Mouse (Mus musculus): Measurements from ENCODE around the gene Lrrc42. TPM values are rescaled to one million over a fixed set of nuclear protein-coding genes. Genes with fewer than 3 reads are reported as not detected.

Lrrc42 gene
- total RNA-seq, 4 experiments from 2014 or later: 22.6 to 33.0 (median 28.7) TPM

DNA sequence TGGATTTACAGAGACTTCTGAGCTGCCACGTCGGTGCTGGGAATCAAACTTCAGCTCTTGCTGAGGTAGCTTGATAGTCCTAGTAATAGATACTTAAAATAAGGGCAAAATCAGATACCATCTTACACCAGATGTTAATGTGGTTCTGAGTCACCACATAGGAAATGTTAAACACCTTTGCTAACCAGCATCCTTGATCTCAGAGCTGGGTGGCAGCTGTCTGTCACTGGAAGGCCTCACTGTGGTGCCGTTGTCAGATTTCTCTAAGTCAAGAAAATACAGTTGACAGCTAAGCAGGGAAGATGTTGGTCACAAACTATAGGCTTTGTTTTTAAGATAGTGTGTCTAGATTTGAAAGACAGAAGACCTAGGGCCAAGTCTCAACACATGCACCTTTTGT lies 51.6 kb downstream of the Lrrc42 start:
- DNase-seq (ENCODE audit: low spot score in 2 of 2): no peak

DNA sequence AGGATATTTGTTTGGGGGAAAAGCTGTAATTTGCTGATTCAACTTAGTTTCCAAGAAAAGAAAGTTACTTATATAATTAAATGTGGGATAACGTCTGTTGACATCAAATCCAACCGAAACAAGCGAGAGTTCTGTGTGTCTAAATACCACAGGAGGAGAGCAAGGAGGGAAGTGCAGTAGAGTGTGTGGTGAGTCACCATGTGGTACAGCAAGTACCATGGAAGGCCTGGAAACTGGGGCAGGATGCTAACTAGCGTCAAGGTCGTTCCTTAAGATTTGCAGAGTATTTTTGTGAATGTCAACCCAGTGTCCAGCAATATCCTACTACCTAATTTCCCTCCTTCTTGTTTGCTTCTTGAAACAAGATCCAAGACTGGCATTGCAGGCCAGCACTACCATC lies 55.3 kb downstream of the Lrrc42 start:
- no peak for DNase-seq (ENCODE audit: low spot score in 2 of 2)

DNA sequence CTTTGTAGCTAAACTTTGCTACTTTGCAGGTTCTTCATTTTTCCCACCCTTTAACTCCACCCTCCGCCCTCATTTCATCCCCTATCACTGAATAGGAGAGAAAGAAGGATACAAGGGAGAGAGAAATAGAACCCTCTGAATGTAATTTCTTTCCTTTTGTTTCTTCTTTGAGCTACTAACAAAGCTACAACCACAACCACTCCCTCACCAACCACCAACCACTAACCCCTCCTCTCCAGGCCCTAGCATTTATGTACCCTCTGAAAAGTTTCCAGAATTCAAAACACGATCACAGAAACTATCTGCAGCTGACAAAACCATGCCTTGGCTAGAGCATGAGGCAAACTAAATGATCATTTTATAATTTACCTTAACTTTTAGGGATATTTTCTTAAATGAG lies 56.9 kb downstream of the Lrrc42 start:
- DNase-seq (ENCODE audit: low spot score in 2 of 2): no peak

DNA sequence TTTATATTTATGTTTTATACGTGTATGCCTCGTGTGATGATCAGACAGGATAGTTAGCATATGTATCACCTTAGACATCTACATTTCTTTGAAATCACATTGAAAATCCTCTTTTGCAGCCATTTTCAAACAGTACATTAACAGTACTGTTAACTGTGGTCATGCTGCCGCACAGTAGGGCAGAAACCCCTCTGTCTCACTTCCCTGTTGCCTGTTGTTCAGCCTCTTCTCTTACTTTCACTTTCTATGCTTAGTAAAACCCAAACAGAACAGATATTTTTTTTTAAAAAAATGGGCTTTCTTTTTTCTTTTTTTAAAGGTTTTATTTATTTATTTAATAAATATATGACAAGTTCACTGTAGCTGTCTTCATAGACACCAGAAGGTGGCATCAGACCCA lies 59.5 kb downstream of the Lrrc42 start:
- no peak for DNase-seq (ENCODE audit: low spot score in 2 of 2)

DNA sequence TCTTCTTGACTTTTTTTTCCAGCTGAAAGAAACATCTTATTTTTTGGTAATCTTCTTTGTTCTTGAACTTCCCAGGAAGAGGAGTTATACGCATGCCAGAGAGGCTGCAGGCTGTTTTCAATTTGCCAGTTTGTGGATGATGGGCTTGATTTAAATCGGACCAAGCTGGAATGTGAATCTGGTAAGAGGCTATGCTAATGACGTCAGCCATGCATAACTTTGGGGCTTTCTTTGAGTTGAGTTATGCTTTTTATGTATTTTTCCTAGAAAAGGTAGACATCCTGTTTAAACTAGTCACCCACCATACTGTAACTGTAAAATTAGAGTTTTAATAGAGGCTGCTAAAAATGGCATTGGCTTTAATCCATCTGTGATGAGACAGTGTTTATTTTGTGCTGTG lies 67.6 kb downstream of the Lrrc42 start:
- no peak for DNase-seq (ENCODE audit: low spot score in 2 of 2)

Other genes with a start within 250 kb of the Lrrc42 start
- gene Mrpl37, start 186.7 kb downstream of the Lrrc42 start, total RNA-seq (2022): 10 to 100 TPM; 53.4 to 58.6 (median 58.2) TPM
- gene Cyb5rl, start 186.5 kb downstream of the Lrrc42 start, total RNA-seq (2022): 1 to 10 TPM; 5.8 to 9.8 (median 7.2) TPM
- gene Cdcp2, start 156.6 kb downstream of the Lrrc42 start, total RNA-seq (2022): not detected
- gene Tmem59, start 75.1 kb downstream of the Lrrc42 start, total RNA-seq (2022): 100 to 1,000 TPM; 208 to 241 (median 220) TPM
- 10 to 100 TPM; 14.5 to 18.5 (median 15.6) TPM for gene Tceanc2, start 74.4 kb downstream of the Lrrc42 start, total RNA-seq (2022)
- under 1 TPM in 1 of 4 experiments, not detected in 3; 0.32 TPM for gene Ldlrad1, start 44.4 kb downstream of the Lrrc42 start, total RNA-seq (2022)
- 10 to 100 TPM; 14.2 to 20.6 (median 19.4) TPM for gene Hspb11, start 61 bp upstream of the Lrrc42 start, total RNA-seq (2022)
- gene Dio1, start 53.6 kb upstream of the Lrrc42 start, total RNA-seq (2022): not detected
- gene Yipf1, start 60.8 kb upstream of the Lrrc42 start, total RNA-seq (2022): 10 to 100 TPM; 42.8 to 52.1 (median 45.8) TPM
- 10 to 100 TPM in 2 of 4 experiments, 1 to 10 TPM in 2; 9.1 to 12.8 (median 10.4) TPM for gene Ndc1, start 114.3 kb upstream of the Lrrc42 start, total RNA-seq (2022)
- 1 to 10 TPM in 3 of 4 experiments, under 1 TPM in 1; 0.89 to 2.8 (median 1.2) TPM for gene Glis1, start 181.1 kb upstream of the Lrrc42 start, total RNA-seq (2022)